Mouse (Mus musculus) CD8-positive naive resting alpha-beta T cell, adult 2 months (primary cell): Measurements from ENCODE around the gene Tbx6.
A peak's percentile ranks its signal among the peaks of the same experiment; 100 is the strongest.

Experiments used
- DNase-seq, 2 experiments: peaks; one replicate each; pipeline ENCODE4 v3.0.0; 2022; ENCODE audit warnings: low read depth in 2 of 2, low spot score in 2 of 2

Tbx6 gene

GRCm38 (mm10) chr7:126808703-126809455 lies 27.6 kb downstream of the Tbx6 start:
- DNase-seq = no peak

- no peak for DNase-seq
These were observed 28.6 kb downstream of the Tbx6 start for GRCm38 (mm10) chr7:126809723-126810369.

- no peak for DNase-seq
These were observed 34.5 kb downstream of the Tbx6 start for GRCm38 (mm10) chr7:126815726-126816222.

GRCm38 (mm10) chr7:126816494-126816893 lies 35.2 kb downstream of the Tbx6 start:
- DNase-seq = no peak

GRCm38 (mm10) chr7:126817595-126817994 lies 36.3 kb downstream of the Tbx6 start:
- DNase-seq = no peak

- DNase-seq = no peak
These were observed 37.5 kb downstream of the Tbx6 start for GRCm38 (mm10) chr7:126818818-126819217.

- DNase-seq = peak; percentile 77 to 79
These were observed 40.7 kb downstream of the Tbx6 start for GRCm38 (mm10) chr7:126821835-126822511.

GRCm38 (mm10) chr7:126822741-126823140 lies 41.5 kb downstream of the Tbx6 start:
- no peak for DNase-seq

GRCm38 (mm10) chr7:126823202-126823711 lies 42.0 kb downstream of the Tbx6 start:
- no peak for DNase-seq

GRCm38 (mm10) chr7:126823940-126824339 lies 42.7 kb downstream of the Tbx6 start:
- DNase-seq = no peak

- no peak for DNase-seq
These were observed 44.1 kb downstream of the Tbx6 start for GRCm38 (mm10) chr7:126825403-126825802.

GRCm38 (mm10) chr7:126825952-126826351 lies 44.7 kb downstream of the Tbx6 start:
- DNase-seq = no peak

- DNase-seq = no peak
These were observed 50.3 kb downstream of the Tbx6 start, which contains the start of gene 4930451I11Rik for GRCm38 (mm10) chr7:126831539-126831938. 4930451I11Rik (minus strand) TSS chr7:126831639.

- DNase-seq = peak; percentile 73 to 83
These were observed 50.8 kb downstream of the Tbx6 start for GRCm38 (mm10) chr7:126832036-126832598.

GRCm38 (mm10) chr7:126833294-126833693 lies 52.0 kb downstream of the Tbx6 start:
- no peak for DNase-seq
